Mouse (Mus musculus): ENCODE data around the gene Efna5. TPM values are rescaled to one million over a fixed set of nuclear protein-coding genes. Genes with fewer than 3 reads are reported as not detected.

Efna5 gene
- total and polyA plus RNA-seq, 3 experiments = 0.04 to 0.23 TPM; not detected in 1

GRCm38 (mm10) chr17:62750647-62751046, 130.5 kb downstream of the Efna5 start:
- no peaks in the 10 kb centered on the region for H3K9me3 ChIP-seq (replicated peaks; ENCODE audit: low read length)
- H3K79me2 ChIP-seq (replicated peaks; ENCODE audit: control insufficient read depth, extremely low read depth, insufficient read depth, poor library complexity, severe bottlenecking) = no peaks in the 10 kb centered on the region
- TF ChIP-seq PAX5 (IDR thresholded peaks at IDR 0.05; ENCODE audit: low read length) = no peak
- no peak for TF ChIP-seq NRF1 (IDR thresholded peaks at IDR 0.05; ENCODE audit: low read depth, low read length)
- no peaks in the 10 kb centered on the region for H3K36me3 ChIP-seq (replicated peaks in 1 of 2; ENCODE audit: control insufficient read depth in 1 of 2, insufficient read depth in 1 of 2, low read length in 1 of 2)
- in situ Hi-C loops (cut with MboI; ENCODE audit: low pct_ligation_motif_present, low pct_unique_long_range_greater_than_20kb, low sequenced_read_pairs) = no loop called here
- H3K27ac ChIP-seq (ENCODE audit: insufficient read depth, low read depth) = no peak overlapping the region
- dilution Hi-C loops (cut with MboI; ENCODE audit: extremely low pct_ligation_motif_present, extremely low pct_unique_long_range_greater_than_20kb, low sequenced_read_pairs) = no loop called here
- no peaks in the 10 kb centered on the region for H3K27me3 ChIP-seq (replicated peaks)
- DNase-seq (ENCODE audit: extremely low read depth) = no peak
- H3K4me3 ChIP-seq (replicated peaks in 1 of 3; ENCODE audit: low read depth in 2 of 3, low read length in 2 of 3, poor library complexity in 1 of 3) = no peak overlapping the region
- no peak overlapping the region for H3K9ac ChIP-seq (ENCODE audit: insufficient read depth, low read depth)
- H3K4me1 ChIP-seq (ENCODE audit: control insufficient read depth in 1 of 2, insufficient read depth in 2 of 2) = no peaks in the 10 kb centered on the region
- H3K4me2 ChIP-seq (ENCODE audit: insufficient read depth, low read depth, poor library complexity, severe bottlenecking) = no peak overlapping the region

DNA sequence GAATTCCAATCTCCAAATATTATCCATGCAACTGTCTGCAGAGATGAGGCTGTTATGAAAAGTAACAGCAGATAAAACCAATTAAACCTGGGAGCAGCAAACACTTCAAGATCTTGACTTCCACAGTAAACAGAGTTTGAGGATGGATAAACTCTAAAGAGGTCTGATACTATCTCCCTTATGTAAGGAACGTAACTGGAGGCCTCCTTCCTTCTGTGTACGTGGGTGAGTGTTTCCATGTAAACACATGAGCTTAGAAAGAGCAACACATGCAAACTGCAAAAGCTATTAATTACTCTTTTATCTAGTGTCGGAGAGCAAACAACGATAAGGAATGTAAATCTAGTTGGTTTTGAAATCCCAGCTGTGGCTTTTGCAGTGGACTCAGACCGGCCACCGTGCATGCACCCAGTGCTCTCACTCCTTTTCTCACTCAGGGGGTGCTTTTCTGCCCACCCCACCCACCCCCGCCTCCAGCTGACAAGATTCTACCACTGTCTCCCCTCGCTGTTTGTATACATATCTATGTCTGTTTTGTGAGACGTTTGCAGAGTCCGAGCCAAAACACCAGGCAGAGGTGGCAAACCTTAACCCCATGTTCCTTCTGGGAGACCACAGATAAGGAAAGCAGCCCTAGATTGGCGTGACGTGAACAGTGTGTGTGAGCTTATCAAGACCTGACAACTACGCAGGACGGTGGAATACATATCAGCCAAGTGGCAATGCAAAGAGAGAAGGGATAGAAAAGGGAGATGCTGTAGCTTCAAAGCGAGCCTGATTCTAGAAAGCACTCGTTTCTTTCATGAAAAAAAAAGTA, 132.1 kb downstream of the Efna5 start:
- Histone ChIP-seq H3K9me3 (replicated peaks; ENCODE audit: low read length) (no peaks in the 10 kb centered on the region), H3K4me2 (ENCODE audit: insufficient read depth, low read depth, poor library complexity, severe bottlenecking) (no peak overlapping the region), H3K27me3 (replicated peaks) (no peaks in the 10 kb centered on the region), H3K36me3 (replicated peaks in 1 of 2; ENCODE audit: control insufficient read depth in 1 of 2, insufficient read depth in 1 of 2, low read length in 1 of 2) (no peaks in the 10 kb centered on the region), H3K4me1 (ENCODE audit: control insufficient read depth in 1 of 2, insufficient read depth in 2 of 2) (no peaks in the 10 kb centered on the region), H3K9ac (ENCODE audit: insufficient read depth, low read depth) (no peak overlapping the region), H3K79me2 (replicated peaks; ENCODE audit: control insufficient read depth, extremely low read depth, insufficient read depth, poor library complexity, severe bottlenecking) (no peaks in the 10 kb centered on the region), H3K27ac (ENCODE audit: insufficient read depth, low read depth) (no peak overlapping the region), H3K4me3 (replicated peaks in 1 of 3; ENCODE audit: low read depth in 2 of 3, low read length in 2 of 3, poor library complexity in 1 of 3) (no peak overlapping the region)
- no peak for DNase-seq (ENCODE audit: extremely low read depth)
- in situ Hi-C loops (cut with MboI; ENCODE audit: low pct_ligation_motif_present, low pct_unique_long_range_greater_than_20kb, low sequenced_read_pairs) (no loop called here), dilution Hi-C loops (cut with MboI; ENCODE audit: extremely low pct_ligation_motif_present, extremely low pct_unique_long_range_greater_than_20kb, low sequenced_read_pairs) (no loop called here)
- TF ChIP-seq USF2 (conservative IDR thresholded peaks at IDR 0.05; ENCODE audit: low read depth, low read length) (no peak), USF1 (IDR thresholded peaks at IDR 0.05; ENCODE audit: low read depth, low read length) (no peak), NELFE (IDR thresholded peaks at IDR 0.05; ENCODE audit: low read depth, low read length) (no peak), TCF12 (IDR thresholded peaks at IDR 0.05; ENCODE audit: low read depth, low read length) (no peak), E2F4 (IDR thresholded peaks at IDR 0.05; ENCODE audit: insufficient replicate concordance, low read depth, low read length) (no peak), ELF1 (IDR thresholded peaks at IDR 0.05; ENCODE audit: low read depth, low read length) (no peak), ZMIZ1 (IDR thresholded peaks at IDR 0.05; ENCODE audit: low read depth, low read length) (no peak)

- no peak for DNase-seq (ENCODE audit: extremely low read depth)
- H3K9me3 ChIP-seq (replicated peaks; ENCODE audit: low read length) = no peaks in the 10 kb centered on the region
- dilution Hi-C loops (cut with MboI; ENCODE audit: extremely low pct_ligation_motif_present, extremely low pct_unique_long_range_greater_than_20kb, low sequenced_read_pairs) (no loop called here), in situ Hi-C loops (cut with MboI; ENCODE audit: low pct_ligation_motif_present, low pct_unique_long_range_greater_than_20kb, low sequenced_read_pairs) (no loop called here)
- TF ChIP-seq MYC (IDR thresholded peaks at IDR 0.05; ENCODE audit: low read depth, low read length) = no peak
- TF ChIP-seq MXI1 (IDR thresholded peaks at IDR 0.05; ENCODE audit: low read depth, low read length) = no peak
- no peak for TF ChIP-seq GABPA (IDR thresholded peaks at IDR 0.05; ENCODE audit: insufficient replicate concordance, low read depth, low read length)
- no peak for TF ChIP-seq ZMIZ1 (IDR thresholded peaks at IDR 0.05; ENCODE audit: low read depth, low read length)
- no peak for TF ChIP-seq USF2 (conservative IDR thresholded peaks at IDR 0.05; ENCODE audit: low read depth, low read length)
- TF ChIP-seq E2F4 (IDR thresholded peaks at IDR 0.05; ENCODE audit: insufficient replicate concordance, low read depth, low read length) = no peak
- no peak for TF ChIP-seq ELF1 (IDR thresholded peaks at IDR 0.05; ENCODE audit: low read depth, low read length)
- TF ChIP-seq RCOR1 (conservative IDR thresholded peaks at IDR 0.05; ENCODE audit: low read depth, low read length) = no peak
- TF ChIP-seq NELFE (IDR thresholded peaks at IDR 0.05; ENCODE audit: low read depth, low read length) = no peak
- TF ChIP-seq CHD2 (IDR thresholded peaks at IDR 0.05; ENCODE audit: low read length) = no peak
- no peak for TF ChIP-seq UBTF (IDR thresholded peaks at IDR 0.05; ENCODE audit: low read depth, low read length)
- TF ChIP-seq SIN3A (IDR thresholded peaks at IDR 0.05; ENCODE audit: low read length) = no peak
- no peak for TF ChIP-seq MEF2A (IDR thresholded peaks at IDR 0.05; ENCODE audit: borderline replicate concordance, low read depth, low read length)
- no peak for TF ChIP-seq MAX (IDR thresholded peaks at IDR 0.05; ENCODE audit: low read length)
- TF ChIP-seq NRF1 (IDR thresholded peaks at IDR 0.05; ENCODE audit: low read depth, low read length) = no peak
- no peak for TF ChIP-seq JUND (conservative IDR thresholded peaks at IDR 0.05; ENCODE audit: low read depth, low read length)
- no peak for TF ChIP-seq TCF12 (IDR thresholded peaks at IDR 0.05; ENCODE audit: low read depth, low read length)
- TF ChIP-seq IRF4 (IDR thresholded peaks at IDR 0.05; ENCODE audit: low read depth, low read length) = no peak
- no peak for TF ChIP-seq RAD21 (IDR thresholded peaks at IDR 0.05; ENCODE audit: low read depth, low read length)
- H3K9ac ChIP-seq (ENCODE audit: insufficient read depth, low read depth) = no peak overlapping the region
- no peaks in the 10 kb centered on the region for H3K27me3 ChIP-seq (replicated peaks)
- H3K79me2 ChIP-seq (replicated peaks; ENCODE audit: control insufficient read depth, extremely low read depth, insufficient read depth, poor library complexity, severe bottlenecking) = no peaks in the 10 kb centered on the region
- no peak overlapping the region for H3K4me3 ChIP-seq (replicated peaks in 1 of 3; ENCODE audit: low read depth in 2 of 3, low read length in 2 of 3, poor library complexity in 1 of 3)
- H3K27ac ChIP-seq (ENCODE audit: insufficient read depth, low read depth) = no peak overlapping the region
- H3K4me2 ChIP-seq (ENCODE audit: insufficient read depth, low read depth, poor library complexity, severe bottlenecking) = no peak overlapping the region
- no peaks in the 10 kb centered on the region for H3K4me1 ChIP-seq (ENCODE audit: control insufficient read depth in 1 of 2, insufficient read depth in 2 of 2)
- H3K36me3 ChIP-seq (replicated peaks in 1 of 2; ENCODE audit: control insufficient read depth in 1 of 2, insufficient read depth in 1 of 2, low read length in 1 of 2) = no peaks in the 10 kb centered on the region
These were observed 133.7 kb downstream of the Efna5 start for GRCm38 (mm10) chr17:62747381-62747780.

All from CH12.LX (cell line).